Mouse (Mus musculus) testis, adult 2 months (tissue): ENCODE results near the gene 9130230L23Rik. TPM values are rescaled to one million over a fixed set of nuclear protein-coding genes. Genes with fewer than 3 reads are reported as not detected.

Source experiments
- H3K27ac ChIP-seq: fragments of 200-500 bp; 2 replicates; pipeline ENCODE4 v1.5.1; 2012; ENCODE audit warnings: low read depth, low read length; ENCODE audit not compliant: control insufficient read depth, insufficient read depth
- H3K27me3 ChIP-seq: fragments of 200-500 bp; 2 replicates; pipeline ENCODE4 v1.6.1; 2012; ENCODE audit warnings: mild to moderate bottlenecking, low read length, moderate library complexity; ENCODE audit not compliant: control insufficient read depth, insufficient read depth
- H3K36me3 ChIP-seq: fragments of 200-500 bp; 2 replicates; pipeline ENCODE4 v1.6.1; 2012; ENCODE audit warnings: mild to moderate bottlenecking, low read length; ENCODE audit not compliant: control insufficient read depth, insufficient read depth
- H3K4me1 ChIP-seq: fragments of 200-500 bp; 2 replicates; pipeline ENCODE4 v1.6.1; 2012; ENCODE audit warnings: low read length; ENCODE audit not compliant: control insufficient read depth, insufficient read depth
- H3K4me3 ChIP-seq: fragments of 200-500 bp; 2 replicates; pipeline ENCODE4 v1.5.1; 2012; ENCODE audit warnings: low read depth, mild to moderate bottlenecking, low read length, moderate library complexity, mixed read lengths; ENCODE audit not compliant: control insufficient read depth
- CTCF ChIP-seq: fragments of 200-500 bp; IDR thresholded peaks from 2 replicates; pipeline ENCODE4 v1.5.1; 2012; ENCODE audit warnings: low read depth, mild to moderate bottlenecking, inconsistent platforms, low read length, moderate library complexity; ENCODE audit not compliant: control insufficient read depth, insufficient read depth, insufficient replicate concordance
- POLR2A ChIP-seq: fragments of 200-500 bp; IDR thresholded peaks from 2 replicates; pipeline ENCODE4 v1.6.1; 2012; ENCODE audit warnings: low read depth, mild to moderate bottlenecking, inconsistent platforms, low read length, moderate library complexity; ENCODE audit not compliant: control insufficient read depth
- polyA plus RNA-seq: library from polyadenylated mRNA; depleted of rRNA; stranded (reverse); fragments of >200 nt; gene quantifications from 2 replicates; pipeline ENCODE4 v1.2.3, GENCODE M21; 2012

The 9130230L23Rik gene
- polyA plus RNA-seq, 1 experiment = 0.61 TPM

- H3K36me3 ChIP-seq = no peaks in the 10 kb centered on the region
- no peak overlapping the region for H3K4me3 ChIP-seq
- no peaks in the 10 kb centered on the region; the same call in 1 of the 2 replicates for H3K4me1 ChIP-seq
- no peak overlapping the region for H3K27ac ChIP-seq
- H3K27me3 ChIP-seq = no peaks in the 10 kb centered on the region
- TF ChIP-seq POLR2A (no peak), CTCF (no peak)
Measured at GRCm38 (mm10) chr5:65975731-65976130, 28.4 kb downstream of the 9130230L23Rik start.

- no peaks in the 10 kb centered on the region for H3K27me3 ChIP-seq
- no peak for TF ChIP-seq CTCF
- no peak for TF ChIP-seq POLR2A
- H3K4me1 ChIP-seq = no peaks in the 10 kb centered on the region; the same call in 1 of the 2 replicates
- no peaks in the 10 kb centered on the region for H3K36me3 ChIP-seq
- no peak overlapping the region for H3K4me3 ChIP-seq
- H3K27ac ChIP-seq = no peak overlapping the region
Measured at GRCm38 (mm10) chr5:65973189-65973588, 30.9 kb downstream of the 9130230L23Rik start.

GRCm38 (mm10) chr5:65968004-65968403 is 36.1 kb downstream of the 9130230L23Rik start:
- TF ChIP-seq POLR2A (no peak), CTCF (no peak)
- H3K36me3 ChIP-seq = no peaks in the 10 kb centered on the region

GRCm38 (mm10) chr5:65967091-65967490 is 37.0 kb downstream of the 9130230L23Rik start:
- no peak for TF ChIP-seq POLR2A
- TF ChIP-seq CTCF = no peak
- H3K27ac ChIP-seq = no peak overlapping the region
- no peaks in the 10 kb centered on the region for H3K36me3 ChIP-seq
- H3K4me3 ChIP-seq = no peak overlapping the region
- no peaks in the 10 kb centered on the region for H3K27me3 ChIP-seq
- no peaks in the 10 kb centered on the region; the same call in 1 of the 2 replicates for H3K4me1 ChIP-seq

More at GRCm38 (mm10) chr5:65968004-65968403, 36.1 kb downstream of the 9130230L23Rik start:
- no peaks in the 10 kb centered on the region; the same call in 1 of the 2 replicates for H3K4me1 ChIP-seq
- H3K27ac ChIP-seq = no peak overlapping the region
- H3K4me3 ChIP-seq = no peak overlapping the region
- no peaks in the 10 kb centered on the region for H3K27me3 ChIP-seq

GRCm38 (mm10) chr5:65965771-65966279 is 38.3 kb downstream of the 9130230L23Rik start:
- TF ChIP-seq CTCF (no peak), POLR2A (no peak)
- no peak overlapping the region for H3K4me3 ChIP-seq
- no peaks in the 10 kb centered on the region for H3K27me3 ChIP-seq
- no peaks in the 10 kb centered on the region for H3K36me3 ChIP-seq
- H3K27ac ChIP-seq = no peak overlapping the region
- no peaks in the 10 kb centered on the region; the same call in 1 of the 2 replicates for H3K4me1 ChIP-seq

- Histone ChIP-seq H3K27me3 (no peaks in the 10 kb centered on the region), H3K4me1 (no peaks in the 10 kb centered on the region; the same call in 1 of the 2 replicates), H3K4me3 (no peak overlapping the region), H3K36me3 (no peaks in the 10 kb centered on the region), H3K27ac (no peak overlapping the region)
- TF ChIP-seq POLR2A (no peak), CTCF (no peak)
Measured at GRCm38 (mm10) chr5:65963291-65963690, 40.8 kb downstream of the 9130230L23Rik start.

GRCm38 (mm10) chr5:65960597-65960950 is 43.5 kb downstream of the 9130230L23Rik start:
- no peak overlapping the region for H3K4me3 ChIP-seq

GRCm38 (mm10) chr5:65959893-65960596 is 44.0 kb downstream of the 9130230L23Rik start:
- Histone ChIP-seq H3K36me3 (no peaks in the 10 kb centered on the region), H3K4me3 (no peak overlapping the region), H3K27me3 (no peaks in the 10 kb centered on the region), H3K27ac (no peak overlapping the region), H3K4me1 (no peaks in the 10 kb centered on the region; the same call in none of the 2 replicates)
- no peak for TF ChIP-seq CTCF
- TF ChIP-seq POLR2A = no peak

More at GRCm38 (mm10) chr5:65960597-65960950, 43.5 kb downstream of the 9130230L23Rik start:
- Histone ChIP-seq H3K36me3 (no peaks in the 10 kb centered on the region), H3K4me1 (no peaks in the 10 kb centered on the region; the same call in 1 of the 2 replicates), H3K27ac (no peak overlapping the region), H3K27me3 (no peaks in the 10 kb centered on the region)
- TF ChIP-seq CTCF = no peak
- TF ChIP-seq POLR2A = no peak
